Mouse (Mus musculus) kidney, adult 9 months (tissue): Measurements from ENCODE around the gene Atp7b.

ENCODE experiments used
- DNase-seq: peaks from one replicate; pipeline ENCODE4 v3.0.0; 2022

Gene Atp7b

GRCm38 (mm10) chr8:22059821-22060445, at the start of gene Atp7b:
Atp7b (minus strand) TSS chr8:22060305.
- peak; percentile 83 for DNase-seq

GRCm38 (mm10) chr8:22107020-22107419, 46.9 kb upstream of the Atp7b start:
- no peak for DNase-seq

GRCm38 (mm10) chr8:22091568-22091967, 31.5 kb upstream of the Atp7b start:
- DNase-seq: peak; percentile 1

GRCm38 (mm10) chr8:22089226-22089625, 29.1 kb upstream of the Atp7b start:
- DNase-seq: no peak

- DNase-seq: no peak
Measured at GRCm38 (mm10) chr8:22079313-22080007, 19.4 kb upstream of the Atp7b start.

GRCm38 (mm10) chr8:22061126-22061525, 1.0 kb upstream of the Atp7b start:
- no peak for DNase-seq

GRCm38 (mm10) chr8:22060446-22060889, 363 bp upstream of the Atp7b start, which contains the start of gene Alg11:
Alg11 (plus strand) TSS chr8:22060721.
- DNase-seq: peak; percentile 98

- no peak for DNase-seq
Measured at GRCm38 (mm10) chr8:22059153-22059738, 859 bp downstream of the Atp7b start.

- no peak for DNase-seq
Measured at GRCm38 (mm10) chr8:22058368-22058767, 1.7 kb downstream of the Atp7b start.

- no peak for DNase-seq
Measured at GRCm38 (mm10) chr8:22056850-22057249, 3.3 kb downstream of the Atp7b start.

- no peak for DNase-seq
Measured at GRCm38 (mm10) chr8:22055492-22055877, 4.6 kb downstream of the Atp7b start.

- DNase-seq: peak; percentile 39
Measured at GRCm38 (mm10) chr8:22054674-22055491, 5.2 kb downstream of the Atp7b start.

GRCm38 (mm10) chr8:22047699-22048464, 12.2 kb downstream of the Atp7b start:
- peak; percentile 65 for DNase-seq

GRCm38 (mm10) chr8:22043706-22044105, 16.4 kb downstream of the Atp7b start:
- no peak for DNase-seq

GRCm38 (mm10) chr8:22042515-22042914, 17.6 kb downstream of the Atp7b start:
- no peak for DNase-seq

- DNase-seq: no peak
Measured at GRCm38 (mm10) chr8:22040153-22040509, 20.0 kb downstream of the Atp7b start.

GRCm38 (mm10) chr8:22039468-22040152, 20.5 kb downstream of the Atp7b start:
- no peak for DNase-seq

GRCm38 (mm10) chr8:22037022-22037421, 23.1 kb downstream of the Atp7b start:
- DNase-seq: peak; percentile 67

GRCm38 (mm10) chr8:22036137-22036536, 24.0 kb downstream of the Atp7b start:
- DNase-seq: no peak

GRCm38 (mm10) chr8:22030990-22031389, 29.1 kb downstream of the Atp7b start:
- no peak for DNase-seq

- no peak for DNase-seq
Measured at GRCm38 (mm10) chr8:22028973-22029372, 31.1 kb downstream of the Atp7b start.

GRCm38 (mm10) chr8:22025241-22025640, 34.9 kb downstream of the Atp7b start:
- no peak for DNase-seq
